Mouse (Mus musculus) lung, postnatal 4 days (tissue): Measurements from ENCODE around the gene Nudt16l1.

Source experiments
- DNase-seq, 2 experiments: peaks; one replicate each; pipeline ENCODE4 v3.0.0; 2021

The Nudt16l1 gene

GRCm38 (mm10) chr16:4915931-4916330 lies 22.6 kb upstream of the Nudt16l1 start:
- no peak for DNase-seq

GRCm38 (mm10) chr16:4916608-4917007 lies 22.0 kb upstream of the Nudt16l1 start:
- DNase-seq: no peak

GRCm38 (mm10) chr16:4920556-4920955 lies 18.0 kb upstream of the Nudt16l1 start:
- peak; percentile 41 to 51 for DNase-seq

GRCm38 (mm10) chr16:4922481-4922880 lies 16.1 kb upstream of the Nudt16l1 start:
- no peak for DNase-seq

GRCm38 (mm10) chr16:4923996-4924395 lies 14.6 kb upstream of the Nudt16l1 start:
- DNase-seq: no peak

- DNase-seq: no peak
These were observed 10.6 kb upstream of the Nudt16l1 start for GRCm38 (mm10) chr16:4927967-4928366.

- DNase-seq: no peak
These were observed 10.1 kb upstream of the Nudt16l1 start for GRCm38 (mm10) chr16:4928474-4928873.

- peak; percentile 38 to 80 for DNase-seq
These were observed 6.1 kb upstream of the Nudt16l1 start for GRCm38 (mm10) chr16:4932429-4932828.

GRCm38 (mm10) chr16:4935430-4935829 lies 3.1 kb upstream of the Nudt16l1 start:
- DNase-seq: no peak

- DNase-seq: peak in 1 of 2 experiments; percentile 26
These were observed 2.4 kb upstream of the Nudt16l1 start for GRCm38 (mm10) chr16:4935931-4936703.

- no peak for DNase-seq
These were observed 990 bp upstream of the Nudt16l1 start for GRCm38 (mm10) chr16:4937351-4938190.

GRCm38 (mm10) chr16:4938989-4939388 lies 428 bp downstream of the Nudt16l1 start:
- peak; percentile 96 to 97 for DNase-seq

- DNase-seq: peak; percentile 45 to 55
These were observed 851 bp downstream of the Nudt16l1 start for GRCm38 (mm10) chr16:4939412-4939811.

GRCm38 (mm10) chr16:4940311-4940850 lies 1.8 kb downstream of the Nudt16l1 start:
- DNase-seq: no peak

- no peak for DNase-seq
These were observed 2.5 kb downstream of the Nudt16l1 start for GRCm38 (mm10) chr16:4941016-4941415.

GRCm38 (mm10) chr16:4942868-4943267 lies 4.3 kb downstream of the Nudt16l1 start:
- DNase-seq: no peak

- no peak for DNase-seq
These were observed 4.9 kb downstream of the Nudt16l1 start for GRCm38 (mm10) chr16:4943431-4943830.

GRCm38 (mm10) chr16:4945415-4945814 lies 6.9 kb downstream of the Nudt16l1 start:
- DNase-seq: no peak

- no peak for DNase-seq
These were observed 7.6 kb downstream of the Nudt16l1 start for GRCm38 (mm10) chr16:4946155-4946554.

- no peak for DNase-seq
These were observed 8.8 kb downstream of the Nudt16l1 start for GRCm38 (mm10) chr16:4947378-4947777.

- no peak for DNase-seq
These were observed 18.0 kb downstream of the Nudt16l1 start for GRCm38 (mm10) chr16:4956609-4957008.

- DNase-seq: no peak
These were observed 18.9 kb downstream of the Nudt16l1 start for GRCm38 (mm10) chr16:4957446-4957845.

GRCm38 (mm10) chr16:4960260-4960659 lies 21.7 kb downstream of the Nudt16l1 start:
- DNase-seq: peak in 1 of 2 experiments; percentile 18

- no peak for DNase-seq
These were observed 24.8 kb downstream of the Nudt16l1 start for GRCm38 (mm10) chr16:4963346-4963745.
